Mouse (Mus musculus) c-Kit-positive CD71-positive TER-119-positive erythroid progenitor cells, embryonic 14.5 days (primary cell): ENCODE measurements around the gene Ppp2r2c.

Experiments used
- DNase-seq: peaks from one replicate; pipeline ENCODE4 v3.0.0-alpha.2; 2013; ENCODE audit warnings: low spot score

The Ppp2r2c gene

DNA sequence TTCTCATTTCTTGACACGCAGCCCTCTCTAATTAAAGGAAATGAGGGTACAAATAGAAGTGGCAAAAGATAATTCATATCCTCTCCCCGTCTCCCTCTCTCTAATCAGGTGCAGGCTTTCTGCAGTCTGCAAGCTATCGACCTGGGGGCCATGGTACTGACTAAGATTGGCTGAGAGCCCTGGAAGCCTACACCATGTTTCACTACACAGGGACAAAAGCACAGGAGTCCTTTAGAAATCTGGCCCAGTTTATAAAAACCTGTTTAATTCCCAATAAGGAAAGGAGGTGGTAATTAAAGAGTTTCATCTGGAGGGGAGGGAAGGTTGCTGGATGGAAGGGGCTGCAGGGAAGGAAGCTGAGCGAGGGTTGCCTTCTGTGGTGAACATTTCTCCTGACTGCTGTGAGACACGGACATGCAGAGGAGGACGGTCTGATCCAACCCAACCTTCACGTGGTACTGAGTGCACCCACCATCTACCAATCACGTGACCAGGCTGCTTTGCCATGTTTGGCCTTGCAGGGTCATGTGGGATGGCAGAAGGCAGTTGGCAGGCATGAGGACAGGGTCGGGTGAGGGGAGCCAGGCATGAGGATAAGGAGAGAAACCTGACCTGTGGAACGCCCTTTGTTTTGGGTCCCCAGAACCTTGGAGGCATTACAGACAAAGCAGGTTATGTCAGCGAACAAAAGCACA lies 30.2 kb downstream of the Ppp2r2c start:
- DNase-seq: no peak

DNA sequence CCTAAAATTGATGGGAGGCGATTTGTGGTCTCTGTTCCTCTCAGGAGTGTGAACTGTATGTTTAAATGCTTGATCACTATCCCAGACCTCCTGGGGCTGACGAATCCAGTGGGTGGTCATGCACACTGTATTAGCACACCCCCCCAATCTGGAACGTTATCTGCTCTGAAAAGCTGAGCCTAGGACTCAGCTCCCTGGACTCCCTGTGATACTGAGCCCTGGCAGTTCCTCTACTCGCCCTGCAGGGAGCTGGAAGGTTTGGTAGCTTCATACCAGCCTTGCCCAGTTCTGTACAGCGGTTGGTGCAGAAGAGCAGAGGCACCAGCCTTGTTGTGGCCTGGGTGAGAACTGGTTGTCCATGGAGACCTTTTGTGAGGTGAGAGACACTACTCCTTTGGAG lies 31.1 kb downstream of the Ppp2r2c start:
- DNase-seq: no peak

DNA sequence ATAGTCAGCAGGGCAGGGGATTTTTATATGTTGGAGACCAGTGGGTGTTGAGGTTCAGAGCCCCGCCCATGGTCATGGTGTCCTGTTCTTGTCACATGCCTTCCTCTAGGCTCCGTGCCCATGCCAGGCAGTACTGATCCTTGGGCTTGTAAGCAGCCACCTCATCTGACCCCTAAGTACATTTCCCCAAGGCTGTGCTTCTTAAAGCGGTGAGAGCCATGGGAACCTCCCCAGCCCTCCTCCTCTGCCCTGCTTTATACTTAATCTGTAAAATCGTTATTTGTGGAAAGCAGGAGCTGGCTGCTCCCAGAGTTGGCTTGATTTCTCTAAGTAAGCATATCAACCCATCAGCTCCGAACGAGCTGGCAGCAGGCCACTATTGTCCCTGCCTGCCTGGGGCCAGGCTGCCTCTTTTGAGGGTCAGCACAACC lies 31.9 kb downstream of the Ppp2r2c start:
- no peak for DNase-seq

GRCm38 (mm10) chr5:36902807-36903206 lies 34.5 kb downstream of the Ppp2r2c start:
- DNase-seq: no peak

DNA sequence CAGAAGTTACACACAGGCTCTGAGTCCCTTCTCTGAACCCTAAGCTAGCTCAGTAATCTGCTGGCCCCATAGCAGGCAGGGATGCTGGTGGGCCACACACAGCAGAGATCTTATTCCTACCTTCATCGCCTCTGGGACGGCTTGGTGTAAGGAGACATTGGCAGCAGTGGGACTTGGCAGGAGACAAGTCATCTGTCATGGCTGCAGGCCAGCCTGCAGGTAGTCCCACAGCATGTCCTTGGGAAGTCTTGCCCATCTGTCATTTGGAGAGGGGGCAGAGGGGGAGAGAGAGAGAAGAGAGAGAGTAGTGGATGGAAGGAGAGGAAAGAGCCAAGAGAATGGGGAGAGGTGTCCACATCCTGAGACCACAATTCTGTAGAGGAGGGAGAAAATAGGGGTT lies 35.8 kb downstream of the Ppp2r2c start:
- DNase-seq: no peak

- no peak for DNase-seq
These were observed 36.4 kb downstream of the Ppp2r2c start for GRCm38 (mm10) chr5:36904703-36905102.

DNA sequence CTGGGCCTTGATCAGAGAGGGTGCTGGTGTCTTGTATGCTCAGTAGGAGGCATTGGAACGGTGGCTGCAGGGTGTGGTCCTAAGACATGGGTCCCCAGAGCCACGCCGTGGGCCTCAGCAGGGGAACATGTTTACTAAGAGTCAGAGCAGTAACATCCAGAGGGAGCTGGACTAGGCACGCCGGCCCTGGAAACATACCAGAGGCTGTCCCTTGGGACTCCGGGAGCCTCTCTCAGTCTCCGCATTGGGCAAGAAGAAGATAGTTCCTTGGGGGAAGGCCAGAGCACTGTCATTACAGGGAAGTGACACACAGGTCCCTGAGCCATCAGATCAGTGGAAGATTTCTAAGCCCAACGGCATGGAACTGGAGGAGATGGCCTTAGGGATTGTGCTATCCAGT lies 36.9 kb downstream of the Ppp2r2c start:
- DNase-seq: no peak

- DNase-seq: no peak
These were observed 39.4 kb downstream of the Ppp2r2c start for GRCm38 (mm10) chr5:36907695-36908094.

- DNase-seq: no peak
These were observed 41.2 kb downstream of the Ppp2r2c start for GRCm38 (mm10) chr5:36909545-36909944.

- DNase-seq: no peak
These were observed 42.7 kb downstream of the Ppp2r2c start for GRCm38 (mm10) chr5:36910980-36911379.

- no peak for DNase-seq
These were observed 43.5 kb downstream of the Ppp2r2c start for GRCm38 (mm10) chr5:36911759-36912352.

DNA sequence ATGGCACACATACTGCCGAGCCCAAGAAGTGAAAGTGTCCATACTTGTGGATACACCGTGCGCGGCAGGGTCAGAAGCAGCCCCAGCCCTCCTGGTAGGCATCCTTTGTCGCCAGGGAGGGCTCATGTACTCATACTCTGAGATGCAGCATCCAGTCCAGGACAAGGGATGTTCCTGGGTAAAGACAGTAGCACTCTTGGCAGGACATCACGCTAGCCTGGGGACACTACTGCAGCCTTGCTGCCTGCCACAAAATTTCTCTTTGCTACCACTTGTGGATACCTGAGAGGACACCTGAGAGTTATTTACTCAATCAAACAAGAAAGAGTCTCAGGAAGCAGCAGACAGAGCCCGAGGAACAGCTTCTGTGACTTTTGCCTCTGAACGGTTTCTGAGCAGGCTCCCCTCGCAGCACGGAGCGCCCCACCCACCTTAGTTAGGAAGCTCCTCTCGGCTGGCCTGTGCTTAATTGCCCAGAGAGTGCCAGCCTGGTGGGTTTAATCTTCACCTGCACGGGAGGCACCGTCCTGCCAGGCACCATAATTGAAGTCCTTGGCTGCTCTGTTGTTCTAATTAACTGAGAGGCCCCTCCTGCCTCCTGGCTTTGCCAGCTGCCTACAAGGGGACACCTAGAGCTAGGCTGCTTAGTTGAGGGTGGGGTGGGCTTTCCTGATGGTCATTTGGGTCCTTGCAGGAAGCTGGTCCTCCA lies 44.4 kb downstream of the Ppp2r2c start:
- DNase-seq: no peak

DNA sequence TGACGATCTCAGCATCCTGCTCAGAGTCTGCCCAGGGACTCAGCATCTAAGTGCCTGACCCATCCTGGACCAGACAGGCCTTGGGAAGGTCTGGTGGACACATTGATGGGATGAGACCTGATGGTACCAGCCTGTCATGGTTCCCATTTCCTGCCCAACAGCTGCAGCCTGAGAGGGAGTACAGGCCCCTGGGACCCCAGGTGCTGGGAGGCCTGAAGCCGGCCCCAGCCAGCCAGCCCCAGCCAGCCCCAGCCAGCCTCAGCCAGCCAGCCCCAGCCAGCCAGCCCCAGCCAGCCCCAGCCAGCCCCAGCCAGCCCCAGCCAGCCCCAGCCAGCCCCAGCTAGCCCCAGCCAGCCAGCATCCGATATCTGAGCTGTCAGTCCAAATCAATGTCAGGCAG lies 46.9 kb downstream of the Ppp2r2c start:
- no peak for DNase-seq

- DNase-seq: no peak
These were observed 48.3 kb downstream of the Ppp2r2c start for GRCm38 (mm10) chr5:36916581-36916980.

GRCm38 (mm10) chr5:36917245-36917644 lies 48.9 kb downstream of the Ppp2r2c start:
- no peak for DNase-seq

DNA sequence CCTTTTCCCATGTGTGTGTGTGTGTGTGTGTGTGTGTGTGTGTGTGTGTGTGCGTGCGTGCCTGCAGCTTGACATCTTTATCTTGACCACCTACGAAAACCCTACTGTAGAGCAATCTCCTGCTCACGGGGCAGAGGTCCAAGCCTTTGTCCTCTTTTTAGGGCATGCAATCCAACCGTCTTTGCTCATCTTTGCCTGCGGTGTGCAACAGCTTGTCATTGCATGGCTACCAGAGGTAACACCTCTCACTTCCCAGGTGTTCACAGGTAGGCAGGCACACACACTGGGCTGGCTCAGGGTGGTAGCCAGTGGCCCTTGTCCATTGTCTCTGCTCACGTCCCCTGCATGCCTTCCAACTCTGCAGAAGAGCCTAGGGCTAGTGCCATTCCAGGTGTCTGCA lies 49.7 kb downstream of the Ppp2r2c start:
- DNase-seq: no peak

DNA sequence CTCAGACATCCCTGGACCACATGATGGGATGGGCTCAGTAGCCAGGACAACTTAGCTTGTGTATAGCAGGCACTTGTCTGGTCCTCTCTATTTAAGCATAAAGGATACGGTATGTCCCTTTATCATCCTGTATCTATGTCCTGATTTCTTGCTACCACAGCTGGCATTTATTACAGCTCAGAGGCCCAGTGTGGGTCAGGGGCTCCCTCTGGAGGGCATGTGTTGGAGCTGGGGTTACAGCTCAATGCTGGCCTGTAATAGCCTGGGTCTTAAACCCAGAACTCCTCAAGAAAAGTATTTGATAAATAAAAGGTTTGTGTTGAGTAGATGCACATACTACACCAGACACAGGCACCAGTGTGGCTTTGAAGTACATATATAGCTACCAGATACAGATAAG lies 51.8 kb downstream of the Ppp2r2c start:
- no peak for DNase-seq

DNA sequence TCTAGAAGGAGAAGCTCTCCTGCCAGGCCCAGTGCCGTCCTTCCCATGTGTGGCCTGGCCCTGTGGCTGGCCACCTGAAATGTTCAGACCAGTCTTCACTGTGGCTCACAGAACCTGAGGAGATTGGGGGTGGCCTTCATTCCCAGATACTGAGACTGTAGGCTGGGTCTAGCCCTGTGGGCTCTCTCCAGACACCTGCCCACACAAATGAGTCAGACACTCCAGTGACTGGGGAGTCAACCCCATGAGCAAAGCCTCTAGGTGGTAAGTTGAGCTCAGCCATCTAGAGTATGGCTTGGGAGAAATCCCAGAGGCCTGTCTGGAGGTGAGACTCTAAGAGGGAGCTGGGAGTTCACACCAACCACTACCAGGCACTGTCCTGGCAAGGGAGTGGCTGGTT lies 53.6 kb downstream of the Ppp2r2c start:
- DNase-seq: no peak

GRCm38 (mm10) chr5:36922811-36923210 lies 54.5 kb downstream of the Ppp2r2c start:
- DNase-seq: no peak

DNA sequence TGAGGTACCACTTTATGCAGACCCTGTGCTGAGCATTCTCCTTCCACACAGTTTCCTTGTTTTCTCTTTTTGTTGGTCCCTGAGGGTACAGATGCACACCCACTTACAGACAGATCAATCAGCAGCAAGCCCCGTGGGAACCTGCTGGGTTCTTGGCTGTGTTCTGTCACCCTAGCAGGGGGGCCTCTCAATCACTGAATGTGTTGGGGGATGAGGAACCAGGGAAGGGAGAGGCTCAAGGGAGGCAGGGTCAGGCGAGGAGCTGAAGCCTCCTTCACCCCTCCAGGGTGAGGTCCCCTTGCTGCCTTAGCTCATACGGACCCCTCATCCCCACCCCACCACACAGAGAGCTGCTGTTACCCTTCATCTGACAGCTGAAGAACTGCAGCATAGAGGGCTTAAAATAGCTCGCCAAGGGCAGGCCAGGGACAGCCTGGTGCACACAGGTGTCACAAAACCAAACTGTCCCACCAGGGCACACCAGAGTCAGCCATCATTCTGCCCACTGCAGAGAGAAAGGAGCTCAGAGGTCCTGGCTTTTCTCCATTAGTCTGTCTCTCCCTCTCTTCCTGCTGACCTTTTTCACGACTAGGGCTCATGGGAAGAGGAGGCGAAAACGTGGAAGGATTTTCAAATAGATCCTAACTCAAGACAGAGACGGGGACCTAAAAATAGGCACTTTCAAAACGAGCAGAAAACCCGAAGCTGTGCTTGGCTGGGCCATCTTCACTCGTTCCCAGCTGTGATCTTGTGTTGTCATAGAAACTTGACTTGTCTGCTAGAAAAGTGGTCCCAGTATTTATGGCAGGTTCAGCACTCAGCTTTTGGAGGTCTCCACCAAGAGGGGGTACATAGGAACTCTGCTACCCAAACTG lies 55.8 kb downstream of the Ppp2r2c start:
- no peak for DNase-seq

GRCm38 (mm10) chr5:36928701-36929100 lies 60.4 kb downstream of the Ppp2r2c start:
- DNase-seq: peak; percentile 18

DNA sequence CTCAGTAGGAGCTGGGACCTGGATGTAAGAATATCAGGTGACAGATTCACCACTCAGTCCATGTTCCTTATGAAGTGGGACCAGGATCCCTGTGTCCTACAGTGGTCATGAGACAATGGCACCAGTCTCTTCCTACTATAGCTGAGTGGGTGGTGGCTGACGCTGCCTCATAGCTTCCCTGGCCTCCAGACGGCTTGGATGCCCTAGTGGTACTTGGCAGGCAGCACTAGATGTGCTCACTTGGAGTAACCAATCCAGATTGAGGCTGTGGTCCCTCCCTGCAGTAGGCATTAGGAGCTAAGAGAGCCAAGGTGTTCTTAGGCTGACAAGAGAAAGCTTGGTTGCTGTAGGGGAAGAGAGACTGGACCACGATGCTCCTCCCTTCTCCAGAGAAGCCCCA lies 61.1 kb downstream of the Ppp2r2c start:
- DNase-seq: no peak
